Mouse (Mus musculus) right cerebral cortex, postnatal 25 days (tissue): ENCODE data around the gene Chfr.

Experiments
- DNase-seq: peaks from one replicate; pipeline ENCODE4 v3.0.0; 2022

Gene Chfr

GRCm38 (mm10) chr5:110135293-110136086 lies at the start of gene Chfr:
Gene Chfr (plus strand): TSS chr5:110135842.
- DNase-seq = peak; percentile 100

- no peak for DNase-seq
These were observed 49.3 kb upstream of the Chfr start for GRCm38 (mm10) chr5:110086161-110086866.

DNA sequence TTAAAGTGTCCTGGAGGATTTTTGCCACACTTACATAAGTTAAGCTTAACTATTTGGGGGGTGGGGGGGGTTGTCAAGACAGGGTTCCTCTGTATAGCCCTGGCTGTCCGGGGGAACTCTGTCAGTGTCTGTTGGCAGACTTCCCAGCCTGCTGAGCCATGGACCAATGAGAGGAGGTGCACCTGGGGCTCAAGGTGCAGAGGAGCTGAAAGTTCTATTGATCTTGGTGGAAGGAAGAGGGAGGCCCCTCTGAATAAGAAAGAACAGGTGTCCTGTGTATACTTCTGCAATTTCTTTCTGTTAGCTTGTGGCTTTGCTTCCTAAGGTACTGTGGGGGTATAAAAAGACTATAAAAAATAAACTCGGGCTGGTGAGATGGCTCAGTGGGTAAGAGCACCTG lies 44.1 kb upstream of the Chfr start:
- no peak for DNase-seq

- peak; percentile 85 for DNase-seq
These were observed 41.4 kb upstream of the Chfr start, which contains the start of gene Gm35315 for GRCm38 (mm10) chr5:110094030-110094846. Gene Gm35315 (minus strand): TSS chr5:110094420.

- DNase-seq = no peak
These were observed 40.8 kb upstream of the Chfr start for GRCm38 (mm10) chr5:110094847-110095213.

DNA sequence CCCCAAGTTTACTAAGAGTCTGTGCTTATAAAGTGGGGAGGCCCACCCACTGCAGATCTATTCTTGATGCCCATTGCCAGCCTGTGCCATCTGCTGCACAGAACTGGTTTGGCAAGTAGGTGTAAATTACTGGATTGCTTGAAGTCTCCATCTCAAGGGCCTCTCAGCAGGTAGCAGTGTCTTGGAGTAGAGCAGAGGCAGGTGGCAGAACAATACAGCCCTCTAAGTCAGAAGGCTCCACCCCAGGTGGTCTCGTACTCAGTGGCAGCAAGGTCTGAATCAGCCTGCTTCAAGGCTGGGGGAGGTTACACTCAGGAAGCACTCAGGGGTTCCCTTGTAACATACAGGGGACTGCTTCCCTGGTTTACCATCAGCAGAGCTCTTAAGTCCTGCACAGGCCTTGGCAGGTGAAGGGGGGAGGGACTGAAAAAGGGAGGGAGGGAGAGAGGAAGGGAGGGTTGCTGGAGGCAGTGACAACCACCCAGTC lies 36.6 kb upstream of the Chfr start:
- DNase-seq = peak; percentile 57

GRCm38 (mm10) chr5:110099656-110100580 lies 35.7 kb upstream of the Chfr start, which contains the start of gene Plcxd1:
Gene Plcxd1 (plus strand): TSS chr5:110099969.
- no peak for DNase-seq

DNA sequence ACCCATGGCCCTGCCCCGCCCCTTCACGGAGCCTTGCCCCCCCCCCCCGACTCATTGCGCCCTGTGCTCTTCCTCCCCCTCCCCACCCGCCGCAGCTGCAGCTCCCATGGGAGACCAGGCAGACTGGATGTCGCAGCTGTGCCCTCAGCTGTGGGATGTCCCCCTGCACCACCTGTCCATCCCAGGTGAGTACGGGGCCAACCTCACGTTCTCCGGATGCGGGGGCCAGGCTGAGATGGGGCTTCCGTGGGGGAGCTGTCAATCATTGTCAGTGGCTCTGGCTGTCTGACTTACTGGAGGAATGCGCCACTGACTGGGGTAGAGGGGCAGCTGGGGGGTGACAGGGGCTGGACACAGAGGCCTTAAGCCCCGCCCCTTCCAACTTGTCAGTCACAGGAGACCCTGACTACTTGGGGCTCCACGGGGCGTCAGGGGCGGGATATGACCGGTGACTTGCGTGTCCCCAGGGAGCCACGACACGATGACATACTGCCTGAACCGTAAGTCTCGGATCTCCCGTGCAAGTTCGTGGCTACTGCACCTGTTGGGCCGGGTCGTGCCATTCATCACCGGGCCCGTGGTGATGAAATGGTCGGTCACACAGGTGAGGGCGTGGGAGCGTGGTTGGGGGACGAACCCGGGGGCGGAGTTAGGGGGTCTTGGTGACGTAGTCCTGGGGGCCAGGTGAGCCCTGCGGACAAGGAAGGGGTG lies 34.6 kb upstream of the Chfr start:
- DNase-seq = peak; percentile 29

DNA sequence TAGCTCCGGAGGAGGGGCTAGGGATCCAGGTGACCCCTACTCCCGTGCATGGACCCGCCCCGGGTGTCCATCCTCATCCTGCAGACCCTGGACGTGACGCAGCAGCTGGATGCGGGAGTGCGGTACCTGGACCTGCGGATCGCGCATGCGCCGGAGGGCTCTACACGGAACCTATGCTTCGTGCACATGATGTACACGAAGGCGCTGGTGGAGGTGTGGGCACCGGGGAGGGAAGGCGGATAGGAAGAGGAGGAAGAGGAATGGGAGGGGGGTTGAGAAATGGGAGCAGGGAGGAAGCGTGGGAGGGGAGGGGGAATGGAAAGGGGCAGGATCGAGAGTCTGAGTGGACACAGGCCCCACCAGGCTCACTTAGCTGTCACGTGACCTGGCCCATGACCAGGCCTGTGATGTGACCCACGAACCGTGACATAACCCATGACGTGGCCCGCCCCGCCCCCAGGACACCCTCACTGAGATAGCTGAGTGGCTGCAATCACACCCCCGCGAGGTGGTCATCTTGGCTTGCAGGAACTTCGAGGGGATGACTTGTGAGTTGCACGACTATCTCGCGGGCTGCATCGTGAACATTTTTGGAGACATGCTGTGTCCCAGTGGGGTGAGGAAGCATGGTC lies 33.8 kb upstream of the Chfr start:
- peak; percentile 80 for DNase-seq

DNA sequence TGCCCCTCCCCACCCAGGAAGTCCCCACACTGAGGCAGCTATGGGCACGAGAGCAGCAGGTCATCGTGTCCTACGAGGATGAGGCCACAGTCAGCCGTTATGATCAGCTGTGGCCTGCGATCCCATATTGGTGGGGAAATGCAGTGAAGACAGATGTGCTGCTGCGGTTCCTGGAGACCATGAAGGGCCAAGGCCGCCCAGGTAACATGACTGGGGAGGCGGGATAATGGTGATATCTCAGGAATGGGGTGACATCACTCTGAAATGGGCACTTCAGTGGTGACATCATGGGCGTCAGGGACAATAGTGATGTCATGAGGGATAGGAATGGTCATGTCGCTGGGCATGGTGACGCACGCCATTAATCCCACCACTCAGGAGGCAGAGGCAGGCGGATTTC lies 33.2 kb upstream of the Chfr start:
- peak; percentile 7 for DNase-seq

- DNase-seq = peak; percentile 13
These were observed 32.6 kb upstream of the Chfr start for GRCm38 (mm10) chr5:110102853-110103625.

DNA sequence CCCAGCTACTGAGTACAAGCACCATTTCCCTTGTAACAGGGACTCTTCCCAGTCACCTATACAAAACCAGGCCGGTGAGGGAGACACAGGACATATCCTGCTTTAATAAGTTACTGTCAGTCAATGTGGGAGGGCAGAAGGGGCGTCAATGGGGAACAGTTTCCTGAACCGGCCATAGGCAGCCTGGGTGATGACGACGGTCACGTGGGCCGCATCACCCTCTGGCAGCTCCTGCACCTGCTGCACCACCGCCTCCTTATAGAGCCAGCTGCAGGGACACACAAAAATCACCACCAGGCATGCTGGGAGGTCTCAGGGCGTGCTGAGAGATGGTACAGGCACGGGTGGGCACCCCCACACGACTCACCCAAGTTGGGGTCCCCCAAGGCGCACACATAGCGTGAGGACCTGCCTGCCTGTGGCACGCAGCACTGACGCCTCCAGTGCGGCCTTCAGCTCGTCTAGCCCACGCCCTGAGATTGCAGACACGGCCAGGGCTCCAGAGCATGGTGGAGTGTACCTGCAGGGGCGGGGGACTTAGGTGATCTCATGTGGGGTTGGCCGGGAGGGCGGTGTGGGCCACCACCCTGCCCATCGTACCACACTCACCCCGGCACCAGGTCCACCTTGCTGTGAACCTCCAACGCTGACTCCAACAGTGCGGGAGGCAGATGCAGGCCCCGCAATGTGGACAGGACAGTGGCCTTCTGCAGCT lies 31.6 kb upstream of the Chfr start:
- peak; percentile 12 for DNase-seq

- peak; percentile 15 for DNase-seq
These were observed 30.8 kb upstream of the Chfr start for GRCm38 (mm10) chr5:110104616-110105380.

DNA sequence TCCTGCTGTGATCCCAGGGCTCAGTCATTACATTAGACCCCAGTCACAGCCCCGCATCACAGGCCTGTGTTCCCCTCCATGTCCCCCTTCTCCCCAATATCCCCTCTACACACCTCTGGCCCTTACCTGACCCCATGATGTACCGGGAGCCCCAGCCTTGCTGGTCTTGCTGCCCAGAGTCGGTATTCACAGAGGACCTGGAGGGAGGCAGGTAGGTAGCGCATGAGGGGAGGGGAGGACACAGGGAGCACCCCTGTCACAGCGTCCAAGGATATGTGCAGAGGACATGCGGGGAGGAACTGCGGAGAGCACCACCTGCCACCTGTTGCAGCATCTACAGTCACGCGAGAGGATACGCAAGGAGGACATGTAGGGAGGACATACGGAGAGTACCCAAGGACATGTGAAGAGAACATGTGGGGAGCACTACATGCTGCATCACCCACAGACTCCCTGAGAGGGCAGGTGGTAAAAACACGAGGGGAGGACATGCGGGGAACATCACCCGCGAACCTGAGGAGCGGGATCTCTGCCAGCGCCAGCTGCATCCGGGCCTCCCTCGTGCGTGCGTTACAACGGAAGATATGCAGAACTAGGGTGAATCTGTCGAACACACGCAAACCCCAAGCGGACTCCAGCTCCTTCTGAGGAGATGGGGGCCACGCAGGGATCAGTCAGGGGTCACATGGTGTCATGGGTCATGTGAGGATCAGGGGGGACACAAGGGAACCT lies 29.3 kb upstream of the Chfr start:
- DNase-seq = peak; percentile 24

DNA sequence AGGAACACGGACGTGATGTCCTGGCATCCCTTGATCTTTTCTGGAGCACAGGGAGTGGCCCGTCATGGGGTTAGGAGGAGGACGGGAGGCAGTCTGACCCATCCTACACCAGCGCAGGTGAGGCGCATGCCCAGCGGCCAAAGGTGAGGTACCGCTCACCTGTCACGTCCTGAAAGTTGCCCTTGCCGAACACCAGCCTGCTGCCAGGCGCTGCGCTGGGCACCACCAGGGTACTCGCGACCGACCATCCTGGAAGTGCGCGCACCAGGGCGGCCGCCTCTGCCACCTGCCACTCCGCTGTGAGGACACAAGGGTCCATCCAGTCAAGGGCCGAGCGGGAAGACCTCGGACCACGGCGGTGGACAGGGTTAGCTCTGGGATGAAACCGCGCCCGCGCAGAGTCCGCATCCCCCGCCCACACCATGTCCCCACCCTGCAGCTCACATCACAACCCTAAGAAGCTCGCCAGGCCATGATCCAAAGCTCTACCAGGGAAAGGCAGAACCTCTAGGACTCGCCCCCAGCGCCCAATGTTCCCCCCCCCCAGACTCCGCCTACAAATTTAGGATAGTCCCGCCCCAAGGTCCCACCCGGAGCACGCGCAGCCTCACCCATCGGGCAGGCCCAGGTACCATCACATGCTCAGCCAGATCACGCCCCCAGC lies 28.6 kb upstream of the Chfr start:
- peak; percentile 20 for DNase-seq

DNA sequence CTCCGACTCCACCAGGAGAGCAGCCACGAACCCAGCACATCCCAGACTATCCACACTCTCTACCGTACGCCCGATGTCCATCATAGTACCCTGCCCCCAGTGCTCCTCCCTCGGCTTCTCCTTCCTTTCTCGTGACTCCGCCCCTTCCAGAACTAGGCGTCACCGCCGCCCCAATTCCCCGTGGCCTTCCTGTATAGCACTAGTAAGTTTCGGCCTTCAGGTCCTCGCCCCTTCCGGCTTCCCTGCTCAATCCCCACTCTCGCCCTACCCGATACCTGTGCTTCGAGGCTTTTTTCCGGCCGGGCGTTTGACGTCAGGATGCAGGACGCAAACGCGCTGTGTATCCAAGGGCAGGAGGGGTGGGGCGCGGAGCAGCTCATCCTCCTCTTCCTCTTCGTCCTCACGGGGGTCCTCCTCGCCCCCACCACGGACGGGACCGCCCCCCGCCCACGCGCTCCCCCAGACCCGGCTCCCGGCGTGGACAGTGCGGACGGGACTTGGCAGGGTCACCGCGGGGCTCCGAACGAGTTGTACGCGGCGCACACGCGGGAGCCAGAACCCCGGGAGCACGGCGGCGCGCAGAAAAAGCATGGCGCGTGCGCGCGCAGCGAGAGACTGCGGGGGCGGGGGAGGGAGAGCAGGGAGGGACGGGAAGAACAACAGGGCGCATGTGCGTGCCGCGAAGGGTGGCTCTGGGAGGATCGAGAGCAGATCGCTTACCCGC lies 27.9 kb upstream of the Chfr start, which contains the start of gene Gtpbp6:
TSS of gene Gtpbp6 (minus strand) at position 617 of the 724 bp plus-strand sequence.
- peak; percentile 93 for DNase-seq

DNA sequence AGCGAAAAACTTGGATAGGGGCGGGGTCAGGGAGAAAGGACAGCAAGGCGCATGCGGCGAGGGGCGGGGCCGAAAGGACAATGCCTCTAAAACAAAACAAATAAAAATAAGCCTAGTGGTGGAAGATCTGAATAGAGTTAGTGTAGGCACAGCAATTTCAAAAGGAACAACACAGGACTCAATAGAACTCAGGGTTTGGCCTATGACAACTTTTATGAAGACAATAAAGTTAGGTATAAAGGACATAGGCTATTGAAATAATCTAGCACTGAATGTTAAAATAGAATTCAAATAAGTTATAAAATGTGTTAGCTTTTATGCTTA lies 27.4 kb upstream of the Chfr start:
- DNase-seq = no peak
